Mouse (Mus musculus) granulocyte monocyte progenitor cell, adult 5-6 weeks (primary cell): ENCODE measurements at regions not wholly inside any gene's neighbourhood (a gene's known extent, or its start where the extent isn't known, plus 50 kb on each side); places are given as distances from the start of the nearest gene placed in this dataset.

ENCODE experiments used
- ATAC-seq: replicated peaks from 2 replicates; pipeline ENCODE4 v1.8.0; 2016; ENCODE audit warnings: mild to moderate bottlenecking, moderate TSS enrichment, inconsistent platforms; ENCODE audit not compliant: poor library complexity, severe bottlenecking

DNA sequence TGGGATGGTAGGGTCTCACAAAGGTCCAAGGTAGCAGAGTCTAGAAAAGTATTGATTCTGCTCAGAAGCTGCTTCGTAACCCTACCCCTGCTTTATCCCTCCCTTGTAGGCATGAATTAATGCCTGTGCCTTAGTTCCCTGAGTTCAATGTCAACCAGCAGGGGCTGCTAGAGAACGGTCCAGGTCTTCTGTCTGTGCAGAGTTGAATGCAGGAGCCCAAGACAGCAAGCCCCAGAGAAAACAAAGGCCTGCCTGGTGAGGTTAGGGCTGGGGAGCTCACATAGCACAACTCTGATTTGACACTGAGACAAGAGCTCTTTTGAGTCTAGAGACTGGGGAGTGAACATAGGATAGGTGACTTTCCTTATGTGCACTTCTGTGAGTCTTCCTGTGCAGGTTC lies 56.6 kb downstream of the Olig3 start:
- ATAC-seq, result no peak

- no peak for ATAC-seq
Observed at GRCm38 (mm10) chr10:19413935-19414334, 57.6 kb downstream of the Olig3 start.

- ATAC-seq, result no peak
Observed at GRCm38 (mm10) chr10:19414834-19415233, 58.5 kb downstream of the Olig3 start.

DNA sequence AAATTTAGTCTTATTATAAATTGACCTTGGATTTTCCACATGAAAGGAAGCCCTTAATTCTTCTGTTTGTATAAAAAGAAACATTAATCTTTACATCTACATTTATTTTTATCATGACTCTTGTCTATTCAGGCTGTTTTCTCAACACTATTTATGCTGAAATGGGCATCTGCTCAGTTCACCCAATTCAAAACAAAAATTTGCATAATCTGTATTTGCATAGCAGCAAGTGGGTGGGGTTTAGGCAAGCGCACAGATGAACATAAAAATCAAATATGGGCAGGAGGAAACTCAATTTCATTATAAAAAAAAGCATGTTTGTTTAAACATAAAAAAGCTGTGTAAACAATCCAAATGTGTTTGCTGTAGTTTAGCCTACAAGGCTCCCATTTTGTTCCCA lies 67.7 kb downstream of the Olig3 start:
- no peak for ATAC-seq

DNA sequence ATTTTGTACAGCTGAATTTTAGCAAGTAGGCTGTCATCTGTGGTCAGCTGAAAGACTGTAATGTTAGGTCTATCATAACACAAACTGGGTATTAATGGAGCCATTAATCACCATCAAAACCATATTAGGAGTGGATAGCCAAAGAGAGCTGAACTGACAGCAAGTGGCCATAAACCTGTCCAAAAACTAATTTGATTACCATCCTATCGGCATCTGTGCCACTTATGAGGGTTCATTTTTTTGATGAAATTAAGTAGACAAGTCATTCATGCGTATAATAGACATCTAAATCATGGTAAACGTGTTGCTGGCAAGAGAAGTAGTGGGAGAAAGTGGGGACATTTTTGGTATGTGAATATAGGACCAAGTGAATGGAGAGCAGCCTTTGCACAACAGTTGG lies 68.6 kb downstream of the Olig3 start:
- ATAC-seq, result no peak

- ATAC-seq, result no peak
Observed at GRCm38 (mm10) chr10:19426835-19427234, 70.5 kb downstream of the Olig3 start.

GRCm38 (mm10) chr10:19432515-19432914 lies 76.2 kb downstream of the Olig3 start:
- no peak for ATAC-seq

GRCm38 (mm10) chr10:19434661-19435060 lies 78.3 kb downstream of the Olig3 start:
- no peak for ATAC-seq

DNA sequence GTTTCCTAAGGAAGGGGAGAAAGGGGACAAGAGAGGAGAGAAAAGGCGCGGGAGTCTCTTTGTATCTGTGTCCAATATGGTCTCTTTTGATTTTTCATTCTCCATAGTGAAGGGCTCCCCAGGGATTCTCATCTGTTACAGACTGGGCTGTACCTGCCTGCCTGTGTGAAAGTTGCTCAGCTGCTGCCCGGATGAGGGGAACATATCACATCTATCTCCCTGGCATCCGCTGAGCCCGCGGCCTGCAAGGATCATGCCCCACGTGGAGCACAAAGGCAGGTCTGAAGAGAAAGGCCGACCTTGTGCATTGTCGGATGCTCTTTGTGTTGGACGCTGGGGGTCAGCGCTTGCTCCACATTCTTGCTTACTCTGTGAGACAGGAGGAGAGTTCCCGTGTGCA lies 85.5 kb downstream of the Olig3 start:
- no peak for ATAC-seq

DNA sequence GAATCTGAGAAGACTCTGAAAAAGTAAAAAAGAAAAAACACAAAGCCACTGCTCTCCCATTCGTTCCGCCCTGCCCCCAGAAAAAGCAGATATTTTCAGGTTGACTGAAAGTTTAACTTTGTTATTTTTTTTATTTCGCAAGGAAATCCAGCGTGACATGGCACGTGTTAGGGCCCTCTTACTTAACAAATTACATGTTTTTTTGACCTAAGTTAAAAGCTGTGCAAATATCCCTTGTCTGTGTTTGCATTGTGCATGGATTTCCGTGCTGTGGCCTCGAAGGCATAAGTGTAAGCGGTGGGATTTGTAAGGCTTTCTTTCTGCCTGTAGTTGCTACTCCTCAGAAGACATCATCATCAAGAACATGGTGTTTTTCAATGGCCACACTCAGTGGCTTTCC lies 87.2 kb downstream of the Olig3 start:
- no peak for ATAC-seq

DNA sequence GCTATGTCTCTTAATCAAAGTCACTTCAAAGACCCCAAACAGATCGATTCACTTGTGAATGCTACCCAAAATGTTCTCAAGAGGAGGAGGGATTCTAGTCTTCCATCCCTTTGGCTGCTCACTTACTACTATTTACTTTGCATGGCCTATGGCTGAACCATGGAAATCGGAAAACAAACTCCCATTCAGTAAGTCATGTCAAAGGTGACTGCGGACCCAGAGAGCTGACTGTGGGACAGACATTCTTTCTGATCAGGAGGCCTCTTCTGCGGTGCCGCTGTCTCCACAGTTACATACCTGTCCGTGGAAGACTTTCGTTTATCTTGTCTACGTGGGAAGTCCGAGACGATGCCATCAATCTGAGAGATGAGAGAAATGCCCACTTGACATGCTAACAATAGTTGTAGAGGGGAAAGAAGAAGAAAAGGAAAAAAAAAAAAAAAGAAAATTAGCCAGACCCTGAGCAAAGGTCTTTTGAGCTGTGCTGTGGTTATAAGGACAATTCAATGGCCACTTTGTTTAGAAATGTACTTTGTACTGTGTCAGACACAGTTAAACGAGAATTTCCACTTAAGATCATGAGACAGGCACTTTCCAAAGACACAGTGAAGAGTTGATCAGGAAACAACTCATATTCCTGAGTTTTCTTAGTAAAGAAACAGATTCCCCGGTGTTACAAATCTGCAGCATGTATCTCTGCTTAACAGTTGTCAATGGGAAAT lies 92.7 kb downstream of the Olig3 start:
- ATAC-seq, result no peak

GRCm38 (mm10) chr10:19459053-19459452 lies 102.7 kb downstream of the Olig3 start:
- ATAC-seq, result no peak

GRCm38 (mm10) chr10:19459709-19460108 lies 103.4 kb downstream of the Olig3 start:
- ATAC-seq, result no peak

GRCm38 (mm10) chr10:19460164-19460563 lies 103.8 kb downstream of the Olig3 start:
- no peak for ATAC-seq

- no peak for ATAC-seq
Observed at GRCm38 (mm10) chr10:19463800-19464199, 107.5 kb downstream of the Olig3 start.

- no peak for ATAC-seq
Observed at GRCm38 (mm10) chr10:19464504-19464903, 108.2 kb downstream of the Olig3 start.

DNA sequence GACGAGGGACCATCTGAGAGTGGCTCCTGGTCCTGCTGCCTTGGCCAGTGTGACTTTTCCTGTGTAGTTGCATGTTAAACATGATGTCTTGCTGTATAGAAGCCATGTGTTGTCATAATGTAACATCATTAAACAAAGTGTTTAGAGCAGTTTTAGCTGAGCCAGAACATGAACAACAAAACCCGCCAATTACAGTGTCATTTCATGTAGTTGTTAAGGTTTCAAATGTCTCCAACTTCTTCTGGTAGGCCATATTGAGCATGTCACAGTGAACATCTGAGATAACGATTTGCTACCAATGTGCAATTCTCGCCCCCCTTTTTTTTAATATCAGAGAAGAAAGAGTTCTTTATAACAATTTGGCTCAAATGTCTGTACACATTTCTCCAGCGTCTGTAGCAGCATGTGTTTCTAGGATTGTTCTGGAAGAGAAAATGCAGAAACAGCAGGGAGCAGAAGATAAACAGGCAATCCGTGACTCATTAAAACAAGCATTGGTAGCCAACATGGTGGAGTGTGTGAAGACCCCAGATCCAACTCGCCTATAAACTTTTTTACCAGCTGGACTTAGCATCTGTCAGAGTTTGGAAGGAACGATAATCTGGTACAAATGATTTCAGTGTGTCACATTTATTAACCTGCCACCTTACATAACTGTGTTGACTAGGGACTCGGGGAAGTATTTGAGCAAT lies 115.2 kb downstream of the Olig3 start:
- no peak for ATAC-seq

DNA sequence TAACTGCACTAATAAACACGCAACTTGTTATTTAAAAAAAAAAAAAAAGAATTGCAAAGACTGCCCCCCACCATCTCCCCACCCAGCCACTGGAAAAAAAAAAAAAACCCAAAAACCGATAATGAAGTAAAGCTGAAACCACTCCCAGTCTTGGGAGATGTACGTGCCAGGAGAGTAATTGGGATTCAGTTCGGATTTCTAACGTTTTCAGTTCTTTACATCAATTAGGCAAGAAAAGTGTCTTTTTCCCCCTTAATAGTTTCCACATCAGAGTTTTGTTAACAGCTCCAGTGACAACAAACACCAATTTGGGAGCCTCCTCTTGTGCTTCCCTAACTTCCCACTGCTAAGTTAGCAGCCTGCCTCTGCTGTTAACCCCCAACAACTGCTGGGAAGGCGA lies 115.7 kb downstream of the Olig3 start:
- no peak for ATAC-seq

- no peak for ATAC-seq
Observed at GRCm38 (mm10) chr10:19472949-19473535, 116.7 kb downstream of the Olig3 start.

DNA sequence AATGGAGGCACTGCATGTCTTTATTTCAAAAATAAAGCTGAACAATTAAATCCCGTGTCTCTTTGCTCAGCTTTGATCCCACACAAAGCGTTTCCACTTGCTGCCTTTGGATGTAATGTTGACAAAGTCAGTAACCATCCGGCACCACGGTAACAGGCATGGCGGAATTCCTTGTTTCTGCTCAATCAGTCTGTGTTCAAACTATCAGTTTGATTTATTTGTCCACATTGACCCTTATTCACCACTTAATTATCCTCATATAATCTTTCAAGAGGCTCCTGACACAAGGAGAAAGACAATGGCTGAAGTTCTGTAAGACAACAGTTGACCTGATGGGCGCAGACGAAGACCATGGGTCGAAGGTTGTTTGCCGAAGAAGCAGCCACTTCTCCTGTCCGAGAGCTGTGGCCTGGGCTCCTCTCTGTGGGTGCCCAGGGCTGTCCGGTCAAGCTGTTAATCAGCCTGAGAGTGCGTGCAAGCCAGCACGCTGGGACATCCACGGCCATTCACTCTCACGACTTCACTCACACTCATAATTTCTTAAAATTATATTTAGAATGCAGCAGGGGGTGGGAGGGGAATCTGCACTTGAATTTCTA lies 106.1 kb upstream of the Ifngr1 start:
- ATAC-seq, result no peak

GRCm38 (mm10) chr10:19490500-19490899 lies 101.2 kb upstream of the Ifngr1 start:
- ATAC-seq, result no peak
